Mouse (Mus musculus): ENCODE data around the gene Grik5.

GRCm38 (mm10) chr7:24971972-24972893 is 99.9 kb downstream of the Grik5 start, which contains the start of gene Rabac1:
- TF ChIP-seq CTCF (IDR thresholded peaks at IDR 0.05; ENCODE audit: insufficient read depth, low read length): no peak
- peak; percentile 97 for TF ChIP-seq POLR2A (IDR thresholded peaks at IDR 0.05; ENCODE audit: borderline replicate concordance, extremely low read depth, low read depth, low read length)

Data from lung, adult 2 months (tissue).